Mouse (Mus musculus) urinary bladder, adult 18-20 months (tissue): ENCODE data around the gene Mindy2.

Experiments
- DNase-seq, 2 experiments: peaks; one replicate each; pipeline ENCODE4 v3.0.0; 2022; ENCODE audit warnings: low spot score in 2 of 2, mixed read lengths in 2 of 2

Gene Mindy2

GRCm38 (mm10) chr9:70668048-70668447 is 11.1 kb upstream of the Mindy2 start:
- no peak for DNase-seq

GRCm38 (mm10) chr9:70666811-70667210 is 9.8 kb upstream of the Mindy2 start:
- DNase-seq, result no peak

GRCm38 (mm10) chr9:70665372-70666145 is 8.6 kb upstream of the Mindy2 start:
- DNase-seq, result no peak

GRCm38 (mm10) chr9:70664847-70665246 is 7.9 kb upstream of the Mindy2 start:
- no peak for DNase-seq

- DNase-seq, result no peak
Measured at GRCm38 (mm10) chr9:70658266-70658665, 1.3 kb upstream of the Mindy2 start.

GRCm38 (mm10) chr9:70656130-70657007 is 605 bp downstream of the Mindy2 start, which contains the start of gene Gm10642:
Gm10642 (plus strand) TSS chr9:70656251.
- DNase-seq, result peak; percentile 31 to 69

- DNase-seq, result no peak
Measured at GRCm38 (mm10) chr9:70655764-70656129, 1.2 kb downstream of the Mindy2 start.

- no peak for DNase-seq
Measured at GRCm38 (mm10) chr9:70654496-70654895, 2.5 kb downstream of the Mindy2 start.

- DNase-seq, result no peak
Measured at GRCm38 (mm10) chr9:70653875-70654274, 3.1 kb downstream of the Mindy2 start.

GRCm38 (mm10) chr9:70652221-70652620 is 4.8 kb downstream of the Mindy2 start:
- DNase-seq, result no peak

- no peak for DNase-seq
Measured at GRCm38 (mm10) chr9:70650994-70651393, 6.0 kb downstream of the Mindy2 start.

GRCm38 (mm10) chr9:70650260-70650659 is 6.7 kb downstream of the Mindy2 start:
- no peak for DNase-seq

GRCm38 (mm10) chr9:70636748-70637147 is 20.2 kb downstream of the Mindy2 start:
- DNase-seq, result no peak

GRCm38 (mm10) chr9:70631665-70632064 is 25.3 kb downstream of the Mindy2 start:
- no peak for DNase-seq

- peak; percentile 12 to 24 for DNase-seq
Measured at GRCm38 (mm10) chr9:70629711-70630110, 27.3 kb downstream of the Mindy2 start.

- DNase-seq, result no peak
Measured at GRCm38 (mm10) chr9:70611026-70611673, 45.8 kb downstream of the Mindy2 start.

- DNase-seq, result no peak
Measured at GRCm38 (mm10) chr9:70602186-70602845, 54.7 kb downstream of the Mindy2 start.

- DNase-seq, result no peak
Measured at GRCm38 (mm10) chr9:70598271-70598670, 58.7 kb downstream of the Mindy2 start.

GRCm38 (mm10) chr9:70591486-70591885 is 65.5 kb downstream of the Mindy2 start:
- no peak for DNase-seq

- no peak for DNase-seq
Measured at GRCm38 (mm10) chr9:70590775-70591174, 66.2 kb downstream of the Mindy2 start.

GRCm38 (mm10) chr9:70587171-70587570 is 69.8 kb downstream of the Mindy2 start:
- DNase-seq, result no peak

- DNase-seq, result no peak
Measured at GRCm38 (mm10) chr9:70585172-70585571, 71.8 kb downstream of the Mindy2 start.
